Mouse (Mus musculus): ENCODE data around the gene Slc3a2. TPM values are rescaled to one million over a fixed set of nuclear protein-coding genes. Genes with fewer than 3 reads are reported as not detected.
"Not testable (repeated sequence)": the region's sequence is repeated elsewhere in the genome, so short reads cannot be mapped to it uniquely, and the experiment has no call there.

Gene Slc3a2
- total and polyA plus RNA-seq, 2 experiments from 2014 or later = 155 to 235 TPM

GRCm38 (mm10) chr19:8734334-8734733 lies 11.2 kb upstream of the Slc3a2 start:
- no peak overlapping the region for H3K27ac ChIP-seq
- no peaks in the 10 kb centered on the region for H3K27me3 ChIP-seq (ENCODE audit: insufficient read depth, low read length)
- no peaks in the 10 kb centered on the region for H3K9me3 ChIP-seq (ENCODE audit: low read length)
- no peak for TF ChIP-seq CTCF (IDR thresholded peaks at IDR 0.05; ENCODE audit: low read depth)
- H3K9ac ChIP-seq (replicated peaks; ENCODE audit: low read length) = no peak overlapping the region
- no peak overlapping the region for H3K4me2 ChIP-seq (ENCODE audit: low read depth, low read length)
- H3K36me3 ChIP-seq (ENCODE audit: insufficient read depth, low read length) = peaks cover 13% of the 10 kb centered on the region
- 77% methylated on average over 3 of the region's 3 CpGs for WGBS
- ATAC-seq (no peak), DNase-seq (ENCODE audit: low spot score) (no peak)
- H3K4me1 ChIP-seq (ENCODE audit: insufficient read depth, low read length) = peaks cover 3% of the 10 kb centered on the region; the same call in 1 of the 2 replicates
- no peak overlapping the region for H3K4me3 ChIP-seq (ENCODE audit: low read length)

DNA sequence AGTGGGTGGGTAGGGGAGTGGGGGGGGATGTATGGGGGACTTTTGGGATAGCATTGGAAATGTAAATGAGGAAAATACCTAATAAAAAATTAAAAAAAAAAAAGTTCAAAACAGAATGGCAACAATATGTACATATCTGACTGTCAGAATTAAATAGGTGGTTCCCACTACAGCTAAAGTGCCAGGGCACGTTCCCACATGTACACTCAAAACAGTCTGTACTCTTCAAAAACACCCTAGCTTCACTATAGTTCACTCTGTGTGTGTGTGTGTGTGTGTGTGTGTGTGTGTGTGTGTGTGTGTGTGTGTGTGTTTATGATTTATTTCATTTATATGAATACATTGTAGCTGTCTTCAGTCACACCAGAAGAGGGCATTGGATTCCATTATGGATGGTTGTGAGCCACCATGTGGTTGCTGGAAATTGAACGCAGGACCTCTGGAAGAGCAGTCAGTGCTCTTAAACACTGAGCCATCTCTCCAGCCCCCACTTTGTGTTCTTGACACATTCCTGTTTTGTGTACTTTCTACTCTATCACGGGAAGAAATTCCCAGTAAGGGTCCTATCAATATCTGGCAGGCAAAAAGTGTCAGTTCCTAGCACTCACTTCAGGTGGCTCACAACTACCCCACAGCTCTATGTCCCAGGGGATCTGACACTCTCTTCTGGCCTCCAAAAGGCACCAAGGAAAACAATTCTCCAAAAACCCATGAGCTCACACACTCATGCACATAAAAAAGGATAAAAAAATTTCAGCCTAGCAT lies 5.3 kb upstream of the Slc3a2 start:
- DNase-seq (ENCODE audit: low spot score); ATAC-seq; H3K4me1 ChIP-seq (ENCODE audit: insufficient read depth, low read length): not testable (repeated sequence)

GRCm38 (mm10) chr19:8727495-8728114 lies 4.4 kb upstream of the Slc3a2 start:
- H3K36me3 ChIP-seq (ENCODE audit: insufficient read depth, low read length) = peaks cover 22% of the 10 kb centered on the region
- peaks cover 7% of the 10 kb centered on the region; the same call in 1 of the 2 replicates for H3K4me1 ChIP-seq (ENCODE audit: insufficient read depth, low read length)
- no peaks in the 10 kb centered on the region for H3K27me3 ChIP-seq (ENCODE audit: insufficient read depth, low read length)
- no peak for DNase-seq (ENCODE audit: low spot score)
- no peak overlapping the region for H3K4me2 ChIP-seq (ENCODE audit: low read depth, low read length)
- H3K9ac ChIP-seq (replicated peaks; ENCODE audit: low read length) = no peak overlapping the region
- WGBS = 21% methylated on average over 5 of the region's 5 CpGs
- ATAC-seq = no peak
- no peak overlapping the region for H3K4me3 ChIP-seq (ENCODE audit: low read length)
- H3K9me3 ChIP-seq (ENCODE audit: low read length) = no peaks in the 10 kb centered on the region
- no peak for TF ChIP-seq CTCF (IDR thresholded peaks at IDR 0.05; ENCODE audit: low read depth)
- no peak overlapping the region for H3K27ac ChIP-seq

More for the DNA sequence above, 5.3 kb upstream of the Slc3a2 start:
- not testable (repeated sequence) for H3K4me2 ChIP-seq (ENCODE audit: low read depth, low read length); H3K9ac ChIP-seq (replicated peaks; ENCODE audit: low read length); H3K4me3 ChIP-seq (ENCODE audit: low read length); H3K27me3 ChIP-seq (ENCODE audit: insufficient read depth, low read length); H3K9me3 ChIP-seq (ENCODE audit: low read length); H3K27ac ChIP-seq
- peaks cover 22% of the 10 kb centered on the region for H3K36me3 ChIP-seq (ENCODE audit: insufficient read depth, low read length)
- WGBS = 44% methylated on average over 3 of the region's 3 CpGs

DNA sequence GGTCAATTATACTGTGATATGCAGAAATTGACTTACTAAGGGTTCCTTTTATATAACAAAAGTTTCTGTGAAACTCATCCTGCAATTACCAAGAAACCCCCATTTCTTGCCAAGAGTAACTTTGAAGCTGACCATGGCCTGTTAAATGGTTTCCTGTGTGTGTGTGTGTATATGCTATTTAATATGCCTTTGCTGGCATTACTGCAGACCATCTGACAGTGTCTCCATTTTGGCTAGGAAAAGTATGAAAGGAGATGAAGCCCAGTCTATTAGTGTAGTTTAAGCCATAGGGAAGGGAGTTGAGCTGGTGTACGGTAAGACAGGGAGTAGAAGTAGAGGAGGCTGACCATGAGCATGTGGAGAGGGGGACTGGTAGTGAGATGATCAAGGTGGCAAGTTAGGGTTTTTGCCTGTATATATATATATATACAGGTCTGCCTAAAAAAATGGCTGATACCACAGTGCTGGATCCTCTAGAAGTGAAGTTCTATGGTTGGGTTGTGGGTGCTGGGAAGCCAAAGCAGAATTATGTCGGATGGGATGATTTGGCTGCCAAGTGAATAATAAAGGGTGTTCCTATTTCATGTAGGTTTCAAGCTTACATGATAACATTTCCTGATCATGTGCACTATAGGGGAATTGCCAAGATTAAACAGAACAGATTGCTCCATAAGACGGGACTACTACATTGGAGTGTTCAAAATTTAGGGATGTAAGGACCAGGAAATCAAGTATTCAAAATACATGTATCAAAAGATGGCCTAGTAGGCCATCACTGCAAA lies 3.6 kb upstream of the Slc3a2 start:
- DNase-seq (ENCODE audit: low spot score) (no peak), ATAC-seq (no peak)
- no peaks in the 10 kb centered on the region for H3K27me3 ChIP-seq (ENCODE audit: insufficient read depth, low read length)
- no peak overlapping the region for H3K27ac ChIP-seq
- H3K4me2 ChIP-seq (ENCODE audit: low read depth, low read length) = no peak overlapping the region
- TF ChIP-seq CTCF (IDR thresholded peaks at IDR 0.05; ENCODE audit: low read depth) = no peak
- no peaks in the 10 kb centered on the region for H3K9me3 ChIP-seq (ENCODE audit: low read length)
- 21% methylated on average over 3 of the region's 3 CpGs for WGBS
- no peak overlapping the region for H3K9ac ChIP-seq (replicated peaks; ENCODE audit: low read length)
- no peak overlapping the region for H3K4me3 ChIP-seq (ENCODE audit: low read length)
- H3K36me3 ChIP-seq (ENCODE audit: insufficient read depth, low read length) = peaks cover 22% of the 10 kb centered on the region
- H3K4me1 ChIP-seq (ENCODE audit: insufficient read depth, low read length) = peaks cover 14% of the 10 kb centered on the region; the same call in 1 of the 2 replicates

- H3K4me1 ChIP-seq (ENCODE audit: insufficient read depth, low read length) = peaks cover 14% of the 10 kb centered on the region; the same call in 1 of the 2 replicates
- peak overlapping the region; percentile 73 for H3K4me2 ChIP-seq (ENCODE audit: low read depth, low read length)
- peak overlapping the region; percentile 71; the same call in 1 of the 2 replicates for H3K4me3 ChIP-seq (ENCODE audit: low read length)
- no peak for TF ChIP-seq CTCF (IDR thresholded peaks at IDR 0.05; ENCODE audit: low read depth)
- H3K27ac ChIP-seq = no peak overlapping the region
- peaks cover 22% of the 10 kb centered on the region for H3K36me3 ChIP-seq (ENCODE audit: insufficient read depth, low read length)
- DNase-seq (ENCODE audit: low spot score) = no peak
- ATAC-seq = no peak
- peak overlapping the region; percentile 88; the same call in 1 of the 2 replicates for H3K9ac ChIP-seq (replicated peaks; ENCODE audit: low read length)
- H3K27me3 ChIP-seq (ENCODE audit: insufficient read depth, low read length) = no peaks in the 10 kb centered on the region
- 55% methylated on average over 4 of the region's 4 CpGs for WGBS
- no peaks in the 10 kb centered on the region for H3K9me3 ChIP-seq (ENCODE audit: low read length)
Observed at GRCm38 (mm10) chr19:8725081-8725613, 2.0 kb upstream of the Slc3a2 start.

- Histone ChIP-seq H3K27me3 (ENCODE audit: insufficient read depth, low read length) (no peaks in the 10 kb centered on the region), H3K36me3 (ENCODE audit: insufficient read depth, low read length) (peaks cover 22% of the 10 kb centered on the region), H3K4me2 (ENCODE audit: low read depth, low read length) (peak overlapping the region; percentile 73), H3K4me3 (ENCODE audit: low read length) (peak overlapping the region; percentile 71), H3K27ac (peak overlapping the region; percentile 98), H3K4me1 (ENCODE audit: insufficient read depth, low read length) (peaks cover 14% of the 10 kb centered on the region; the same call in 1 of the 2 replicates), H3K9ac (replicated peaks; ENCODE audit: low read length) (peak overlapping the region; percentile 88), H3K9me3 (ENCODE audit: low read length) (no peaks in the 10 kb centered on the region)
- WGBS = 1% methylated on average over 2 of the region's 2 CpGs
- TF ChIP-seq CTCF (IDR thresholded peaks at IDR 0.05; ENCODE audit: low read depth) = no peak
- ATAC-seq = no peak
- DNase-seq (ENCODE audit: low spot score) = no peak
Observed at GRCm38 (mm10) chr19:8724392-8724791, 1.2 kb upstream of the Slc3a2 start.

All from hindbrain, postnatal 0 days (tissue).